Mouse (Mus musculus) small intestine, adult 2 months (tissue): ENCODE results near the gene Med21.

Experiments used
- CTCF ChIP-seq: fragments of 200-500 bp; IDR thresholded peaks from 2 replicates; pipeline ENCODE4 v1.5.1; 2012; ENCODE audit warnings: low read depth, mild to moderate bottlenecking, control low read depth, inconsistent platforms, low read length, moderate library complexity, mixed read lengths; ENCODE audit not compliant: insufficient replicate concordance, insufficient read length; ENCODE audit errors: extremely low read depth
- POLR2A ChIP-seq: fragments of 200-500 bp; IDR thresholded peaks from 2 replicates; pipeline ENCODE4 v1.6.1; 2012; ENCODE audit warnings: low read depth, mild to moderate bottlenecking, control low read depth, inconsistent platforms, low read length, moderate library complexity

DNA sequence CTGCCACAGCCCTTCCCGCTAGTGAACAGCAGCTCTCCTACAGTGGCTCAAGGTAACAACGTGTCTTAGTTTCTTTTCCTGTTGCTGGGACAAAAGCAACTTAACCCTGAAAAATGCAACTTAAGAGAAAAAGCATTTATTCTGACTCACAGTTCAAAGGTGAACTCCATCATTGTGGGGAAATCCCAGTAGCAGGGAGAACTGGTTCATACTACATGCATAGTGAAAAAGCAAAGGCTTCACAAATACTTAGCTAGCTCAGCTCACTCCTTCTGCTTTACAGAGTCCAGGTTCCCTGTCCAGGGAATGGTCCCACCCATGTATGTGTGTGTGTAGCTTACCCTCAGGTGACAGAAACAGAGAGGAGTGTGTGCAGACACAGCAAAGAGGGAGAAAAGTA lies 25.7 kb upstream of the Med21 start:
- TF ChIP-seq POLR2A, result no peak
- TF ChIP-seq CTCF, result no peak
